Mouse (Mus musculus) spleen, adult 2 months (tissue): ENCODE results near the gene Cdh20.

Experiments used
- CTCF ChIP-seq: fragments of 200-500 bp; IDR thresholded peaks from 2 replicates; pipeline ENCODE4 v1.5.1; 2011; ENCODE audit warnings: mild to moderate bottlenecking, inconsistent platforms; ENCODE audit not compliant: insufficient read depth, insufficient read length, insufficient replicate concordance; ENCODE audit errors: extremely low read depth
- POLR2A ChIP-seq: fragments of 200-500 bp; IDR thresholded peaks from 2 replicates; pipeline ENCODE4 v1.6.1; 2011; ENCODE audit warnings: low read depth, low read length, inconsistent platforms

- TF ChIP-seq CTCF (no peak), POLR2A (no peak)
Observed at GRCm38 (mm10) chr1:104877384-104877783, 109.1 kb downstream of the Cdh20 start.
